Mouse (Mus musculus): ENCODE data around the gene Fnbp4. TPM values are rescaled to one million over a fixed set of nuclear protein-coding genes. Genes with fewer than 3 reads are reported as not detected.
"Not testable (repeated sequence)": the region's sequence is repeated elsewhere in the genome, so short reads cannot be mapped to it uniquely, and the experiment has no call there.

The Fnbp4 gene
- polyA plus RNA-seq, 1 experiment: 20.6 TPM

DNA sequence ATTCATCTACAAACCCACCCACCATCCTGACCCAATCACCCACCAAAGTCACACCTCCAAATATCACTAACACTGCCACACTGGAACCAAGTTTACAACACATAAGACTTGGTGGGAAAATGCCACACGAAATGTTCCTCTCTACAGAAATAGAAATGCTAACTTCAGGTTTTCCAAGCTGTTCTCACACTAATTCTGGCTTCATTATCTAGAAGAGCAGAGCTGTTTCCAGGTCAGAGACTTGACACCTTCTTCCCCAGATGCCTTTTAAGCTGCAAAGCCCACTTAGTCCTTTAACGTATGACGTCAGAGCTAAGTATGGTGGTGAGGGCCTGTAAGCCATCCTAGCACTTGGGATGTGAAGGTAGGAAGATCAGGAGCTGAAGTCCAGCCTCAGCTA, 73.5 kb downstream of the Fnbp4 start:
- Histone ChIP-seq H3K27me3 (replicated peaks; ENCODE audit: control insufficient read depth, insufficient read depth, low read length) (no peaks in the 10 kb centered on the region; the same call in 1 of the 2 replicates), H3K27ac (ENCODE audit: insufficient read depth, low read depth, low read length) (no peak overlapping the region), H3K4me1 (ENCODE audit: control insufficient read depth, insufficient read depth, low read length) (no peaks in the 10 kb centered on the region), H3K36me3 (ENCODE audit: control insufficient read depth, insufficient read depth, low read length) (no peaks in the 10 kb centered on the region), H3K4me3 (ENCODE audit: insufficient read depth, low read depth, low read length) (no peak overlapping the region)
- DNase-seq: no peak
- WGBS: 85% methylated on average over 3 of the region's 3 CpGs
- TF ChIP-seq CTCF (conservative IDR thresholded peaks at IDR 0.05; ENCODE audit: insufficient read depth, insufficient read length, low read depth, low read length) (no peak), POLR2A (IDR thresholded peaks at IDR 0.05; ENCODE audit: low read depth, low read length) (no peak)

DNA sequence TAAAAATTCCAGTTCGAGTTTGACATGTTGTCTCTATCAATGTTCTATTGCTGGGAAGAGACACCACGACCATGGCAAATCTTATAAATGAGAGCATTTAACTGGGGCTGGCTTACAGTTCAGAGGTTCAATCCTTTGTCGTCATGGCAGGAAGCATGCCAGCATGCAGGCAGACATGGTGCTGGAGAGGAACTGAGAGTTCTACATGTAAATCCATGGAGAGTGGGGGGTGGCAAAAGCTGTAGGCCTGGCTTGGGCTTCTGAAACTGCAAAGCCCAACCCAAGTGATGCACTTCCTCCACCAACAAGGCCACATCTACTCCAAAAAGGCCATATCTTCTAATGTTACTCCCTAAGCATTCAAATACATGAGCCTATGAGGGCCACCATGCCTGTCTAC, 75.7 kb downstream of the Fnbp4 start:
- Histone ChIP-seq H3K27me3 (replicated peaks; ENCODE audit: control insufficient read depth, insufficient read depth, low read length) (no peaks in the 10 kb centered on the region; the same call in 1 of the 2 replicates), H3K4me3 (ENCODE audit: insufficient read depth, low read depth, low read length) (no peak overlapping the region), H3K27ac (ENCODE audit: insufficient read depth, low read depth, low read length) (no peak overlapping the region), H3K4me1 (ENCODE audit: control insufficient read depth, insufficient read depth, low read length) (no peaks in the 10 kb centered on the region), H3K36me3 (ENCODE audit: control insufficient read depth, insufficient read depth, low read length) (no peaks in the 10 kb centered on the region)
- no peak for TF ChIP-seq CTCF (conservative IDR thresholded peaks at IDR 0.05; ENCODE audit: insufficient read depth, insufficient read length, low read depth, low read length)
- no peak for TF ChIP-seq POLR2A (IDR thresholded peaks at IDR 0.05; ENCODE audit: low read depth, low read length)
- 85% methylated on average over 3 of the region's 3 CpGs for WGBS
- DNase-seq: no peak

DNA sequence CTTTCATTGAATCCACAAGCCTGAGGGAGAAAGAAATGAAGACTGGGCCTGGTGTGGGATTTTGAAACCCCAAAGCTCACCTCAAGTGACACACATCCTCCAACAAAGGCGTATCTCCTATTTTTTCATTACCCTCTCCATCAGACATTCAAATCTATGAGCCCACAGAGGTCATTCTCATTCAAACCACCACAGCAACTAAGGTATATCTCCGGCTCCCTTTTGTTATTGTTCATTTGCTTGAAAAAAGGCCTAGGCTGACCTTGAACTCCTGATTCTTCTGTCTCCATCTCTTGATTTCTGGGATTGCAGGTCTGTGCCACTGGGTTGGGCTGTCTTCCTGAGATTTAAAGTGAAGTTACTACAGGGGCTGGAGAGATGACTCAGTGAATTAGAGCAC, 77.8 kb downstream of the Fnbp4 start:
- no peak overlapping the region for H3K4me3 ChIP-seq (ENCODE audit: insufficient read depth, low read depth, low read length)
- no peak for TF ChIP-seq CTCF (conservative IDR thresholded peaks at IDR 0.05; ENCODE audit: insufficient read depth, insufficient read length, low read depth, low read length)
- no peak for TF ChIP-seq POLR2A (IDR thresholded peaks at IDR 0.05; ENCODE audit: low read depth, low read length)
- WGBS: 94% methylated on average over 2 of the region's 2 CpGs
- no peak for DNase-seq
- H3K36me3 ChIP-seq (ENCODE audit: control insufficient read depth, insufficient read depth, low read length): no peaks in the 10 kb centered on the region
- no peak overlapping the region for H3K27ac ChIP-seq (ENCODE audit: insufficient read depth, low read depth, low read length)
- no peaks in the 10 kb centered on the region for H3K4me1 ChIP-seq (ENCODE audit: control insufficient read depth, insufficient read depth, low read length)
- no peaks in the 10 kb centered on the region; the same call in 1 of the 2 replicates for H3K27me3 ChIP-seq (replicated peaks; ENCODE audit: control insufficient read depth, insufficient read depth, low read length)

DNA sequence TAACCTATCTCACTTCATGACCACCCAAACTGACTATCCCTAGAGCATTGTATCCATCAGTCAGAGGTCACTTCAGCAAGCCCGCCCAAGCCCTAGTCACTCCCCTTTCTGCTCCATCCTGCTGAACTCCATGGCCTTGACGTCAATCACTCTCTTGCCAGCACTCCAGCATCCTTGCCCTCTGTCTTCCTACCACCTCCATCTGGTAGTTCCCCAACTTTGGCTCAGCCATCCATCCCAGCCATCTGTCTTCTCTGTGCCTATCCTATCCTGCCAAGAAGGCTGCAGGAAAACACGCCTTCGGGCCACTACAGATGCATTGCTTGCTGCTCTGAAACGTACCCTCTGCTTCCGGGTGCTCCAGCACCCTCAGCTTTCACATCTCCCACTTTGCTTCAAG, 78.6 kb downstream of the Fnbp4 start:
- 90% methylated on average over 6 of the region's 6 CpGs for WGBS
- TF ChIP-seq POLR2A (IDR thresholded peaks at IDR 0.05; ENCODE audit: low read depth, low read length): no peak
- TF ChIP-seq CTCF (conservative IDR thresholded peaks at IDR 0.05; ENCODE audit: insufficient read depth, insufficient read length, low read depth, low read length): no peak

DNA sequence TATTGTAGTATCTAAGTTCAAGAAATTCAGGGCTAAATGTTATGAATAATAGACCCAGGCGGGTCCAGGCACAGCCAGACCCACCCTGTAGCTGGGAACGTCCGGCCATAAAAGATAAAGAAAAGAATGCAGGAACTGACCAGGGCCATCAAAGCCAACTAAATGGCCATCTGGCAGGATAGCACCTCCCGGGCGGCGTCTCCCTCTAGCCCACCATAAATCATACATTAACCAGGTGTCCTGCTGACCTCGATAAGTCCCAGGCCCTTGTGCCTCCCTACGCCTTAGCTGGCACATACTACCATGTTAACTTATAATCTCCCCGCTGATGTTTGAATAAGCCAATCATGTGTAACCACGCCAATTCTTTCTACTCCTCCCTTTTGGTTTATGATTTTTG, 79.4 kb downstream of the Fnbp4 start:
- not testable (repeated sequence) for H3K36me3 ChIP-seq (ENCODE audit: control insufficient read depth, insufficient read depth, low read length); H3K4me1 ChIP-seq (ENCODE audit: control insufficient read depth, insufficient read depth, low read length); H3K4me3 ChIP-seq (ENCODE audit: insufficient read depth, low read depth, low read length); H3K27me3 ChIP-seq (replicated peaks; ENCODE audit: control insufficient read depth, insufficient read depth, low read length); H3K27ac ChIP-seq (ENCODE audit: insufficient read depth, low read depth, low read length); DNase-seq
- WGBS: 39% methylated on average over 10 of the region's 10 CpGs

More for the DNA sequence above, 78.6 kb downstream of the Fnbp4 start:
- Histone ChIP-seq H3K27ac (ENCODE audit: insufficient read depth, low read depth, low read length) (no peak overlapping the region), H3K4me3 (ENCODE audit: insufficient read depth, low read depth, low read length) (no peak overlapping the region), H3K4me1 (ENCODE audit: control insufficient read depth, insufficient read depth, low read length) (no peaks in the 10 kb centered on the region), H3K36me3 (ENCODE audit: control insufficient read depth, insufficient read depth, low read length) (no peaks in the 10 kb centered on the region), H3K27me3 (replicated peaks; ENCODE audit: control insufficient read depth, insufficient read depth, low read length) (no peaks in the 10 kb centered on the region)
- DNase-seq: no peak

DNA sequence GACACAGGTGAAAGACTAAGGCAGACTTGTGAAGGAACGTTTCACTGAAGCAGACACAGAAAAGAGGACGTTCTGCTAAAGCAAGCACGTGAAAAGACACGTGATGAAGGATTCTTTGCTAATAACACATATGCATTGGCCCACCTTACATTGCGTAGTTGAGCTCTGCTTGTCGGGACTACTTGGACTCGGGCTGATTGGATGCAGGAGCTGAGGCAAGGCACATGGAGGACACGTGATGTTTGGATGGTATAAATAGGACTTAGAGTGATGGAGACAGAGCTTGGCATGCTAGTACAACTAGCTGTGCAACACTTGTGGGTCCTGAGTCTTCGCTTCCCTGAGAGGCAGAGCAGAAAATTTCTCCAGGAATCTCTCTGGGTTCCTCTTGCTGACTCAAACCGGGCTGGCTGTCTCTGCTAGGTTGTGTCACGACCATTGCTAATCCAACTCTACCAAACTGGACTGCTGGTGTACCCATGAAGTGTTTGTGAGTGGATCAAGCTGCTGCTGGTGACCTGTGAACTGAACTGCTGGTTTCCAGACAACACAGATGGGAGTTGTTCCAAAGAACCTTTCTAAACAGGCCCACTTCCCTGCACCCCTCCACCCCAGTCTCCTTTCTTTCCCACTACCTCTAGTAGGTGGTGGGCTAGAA, 80.5 kb downstream of the Fnbp4 start:
- Histone ChIP-seq H3K4me3 (ENCODE audit: insufficient read depth, low read depth, low read length) (no peak overlapping the region), H3K36me3 (ENCODE audit: control insufficient read depth, insufficient read depth, low read length) (no peaks in the 10 kb centered on the region), H3K27ac (ENCODE audit: insufficient read depth, low read depth, low read length) (no peak overlapping the region), H3K27me3 (replicated peaks; ENCODE audit: control insufficient read depth, insufficient read depth, low read length) (no peaks in the 10 kb centered on the region), H3K4me1 (ENCODE audit: control insufficient read depth, insufficient read depth, low read length) (no peaks in the 10 kb centered on the region)
- DNase-seq: no peak
- TF ChIP-seq POLR2A (IDR thresholded peaks at IDR 0.05; ENCODE audit: low read depth, low read length) (no peak), CTCF (conservative IDR thresholded peaks at IDR 0.05; ENCODE audit: insufficient read depth, insufficient read length, low read depth, low read length) (no peak)
- 86% methylated on average over 11 of the region's 11 CpGs for WGBS

DNA sequence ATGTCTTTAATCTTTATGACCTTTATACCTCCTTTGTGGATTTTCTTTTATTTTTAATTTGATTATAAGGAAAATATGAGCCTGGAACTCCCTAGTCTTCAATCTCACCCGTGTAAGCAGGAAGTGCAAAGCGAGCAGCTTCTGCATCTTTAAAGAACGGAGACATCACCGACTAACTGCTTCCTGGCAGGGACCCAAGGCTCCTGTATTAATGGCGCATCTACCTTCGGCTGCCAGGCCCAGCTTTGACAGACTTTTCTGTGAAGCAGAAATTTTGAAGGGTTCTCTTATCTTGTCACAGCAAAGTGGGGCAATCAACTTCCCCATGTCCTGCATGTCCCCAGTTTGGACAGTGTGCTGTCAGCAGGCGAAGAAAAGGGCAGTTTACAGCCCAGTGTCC, 83.6 kb downstream of the Fnbp4 start:
- H3K36me3 ChIP-seq (ENCODE audit: control insufficient read depth, insufficient read depth, low read length): no peaks in the 10 kb centered on the region
- no peak overlapping the region for H3K27ac ChIP-seq (ENCODE audit: insufficient read depth, low read depth, low read length)
- H3K27me3 ChIP-seq (replicated peaks; ENCODE audit: control insufficient read depth, insufficient read depth, low read length): no peaks in the 10 kb centered on the region
- no peak for DNase-seq
- 50% methylated on average over 7 of the region's 7 CpGs for WGBS
- no peak overlapping the region for H3K4me3 ChIP-seq (ENCODE audit: insufficient read depth, low read depth, low read length)
- H3K4me1 ChIP-seq (ENCODE audit: control insufficient read depth, insufficient read depth, low read length): no peaks in the 10 kb centered on the region
- TF ChIP-seq CTCF (conservative IDR thresholded peaks at IDR 0.05; ENCODE audit: insufficient read depth, insufficient read length, low read depth, low read length) (no peak), POLR2A (IDR thresholded peaks at IDR 0.05; ENCODE audit: low read depth, low read length) (no peak)

Other genes with a start within 250 kb of the Fnbp4 start
- 18.9 and 23.2 TPM in 2 replicates for gene Ptprj, start 164.7 kb upstream of the Fnbp4 start, polyA plus RNA-seq (2012; rRNA removed)
- gene Nup160, start 68.2 kb upstream of the Fnbp4 start, polyA plus RNA-seq (2012; rRNA removed): 4.9 and 5.2 TPM in 2 replicates
- 0.56 and 0.65 TPM in 2 replicates for gene Agbl2, start 37.4 kb downstream of the Fnbp4 start, polyA plus RNA-seq (2012; rRNA removed)
- gene Mtch2, start 101.8 kb downstream of the Fnbp4 start, polyA plus RNA-seq (2012; rRNA removed): 109 and 144 TPM in 2 replicates
- 9.9 and 11.1 TPM in 2 replicates for gene C1qtnf4, start 140.5 kb downstream of the Fnbp4 start, polyA plus RNA-seq (2012; rRNA removed)
- 18.8 and 19.0 TPM in 2 replicates for gene Kbtbd4, start 159.4 kb downstream of the Fnbp4 start, polyA plus RNA-seq (2012; rRNA removed)
- gene Ndufs3, start 159.5 kb downstream of the Fnbp4 start, polyA plus RNA-seq (2012; rRNA removed): 344 and 416 TPM in 2 replicates
- 40.5 and 40.6 TPM in 2 replicates for gene Celf1, start 195.0 kb downstream of the Fnbp4 start, polyA plus RNA-seq (2012; rRNA removed)